Mouse (Mus musculus): ENCODE results near the gene Klrb1a. TPM values are rescaled to one million over a fixed set of nuclear protein-coding genes. Genes with fewer than 3 reads are reported as not detected.
"Not testable (repeated sequence)": the region's sequence is repeated elsewhere in the genome, so short reads cannot be mapped to it uniquely, and the experiment has no call there.

Gene Klrb1a
- not detected in 2 replicates for polyA plus RNA-seq (2012; ENCODE audit: insufficient read depth, insufficient read length, missing spikeins)

- not testable (repeated sequence) for H3K27ac ChIP-seq (replicated peaks; ENCODE audit: low read depth, low read length); H3K4me1 ChIP-seq (ENCODE audit: control insufficient read depth, insufficient read depth, insufficient read length, low read length); H3K4me3 ChIP-seq (ENCODE audit: insufficient read depth, low read depth, low read length)
Observed at GRCm38 (mm10) chr6:128623433-128623832, at the start of gene Klrb1a. Gene Klrb1a, minus strand, starts transcription at chr6:128623533.

GRCm38 (mm10) chr6:128669936-128670335 lies 46.6 kb upstream of the Klrb1a start:
- no peak overlapping the region for H3K4me3 ChIP-seq (ENCODE audit: insufficient read depth, low read depth, low read length)

DNA sequence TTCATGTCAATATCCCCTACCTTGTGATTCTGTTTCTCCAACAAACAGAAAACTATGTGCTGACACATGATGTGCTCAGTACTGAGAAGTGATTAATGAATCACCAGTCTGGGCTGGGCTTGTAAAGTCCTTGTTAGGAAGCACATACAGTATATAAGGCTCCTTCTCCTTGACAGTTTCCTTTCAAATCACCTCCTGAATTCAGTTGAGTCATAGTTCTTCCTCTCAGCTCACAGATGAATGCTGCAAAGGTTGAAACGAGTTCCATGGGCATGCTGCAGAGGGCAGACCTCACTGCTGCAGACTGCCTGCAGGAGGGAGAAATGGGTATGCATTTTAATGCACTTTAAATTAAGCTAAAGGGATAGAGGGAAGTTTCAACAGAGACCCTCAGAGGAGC lies 38.9 kb upstream of the Klrb1a start, which contains the start of gene Clec2h:
Gene Clec2h (plus strand): TSS at position 180 of the 400 bp plus-strand sequence.
- Histone ChIP-seq H3K4me1 (ENCODE audit: control insufficient read depth, insufficient read depth, insufficient read length, low read length) (no peaks in the 10 kb centered on the region), H3K27ac (replicated peaks; ENCODE audit: low read depth, low read length) (no peak within 1 kb of the TSS), H3K4me3 (ENCODE audit: insufficient read depth, low read depth, low read length) (no peak within 1 kb of the TSS)

More at GRCm38 (mm10) chr6:128669936-128670335, 46.6 kb upstream of the Klrb1a start:
- Histone ChIP-seq H3K4me1 (ENCODE audit: control insufficient read depth, insufficient read depth, insufficient read length, low read length) (no peaks in the 10 kb centered on the region), H3K27ac (replicated peaks; ENCODE audit: low read depth, low read length) (no peak overlapping the region)

GRCm38 (mm10) chr6:128661249-128661648 lies 37.9 kb upstream of the Klrb1a start:
- no peak overlapping the region for H3K4me3 ChIP-seq (ENCODE audit: insufficient read depth, low read depth, low read length)
- no peak overlapping the region for H3K27ac ChIP-seq (replicated peaks; ENCODE audit: low read depth, low read length)
- no peaks in the 10 kb centered on the region for H3K4me1 ChIP-seq (ENCODE audit: control insufficient read depth, insufficient read depth, insufficient read length, low read length)

DNA sequence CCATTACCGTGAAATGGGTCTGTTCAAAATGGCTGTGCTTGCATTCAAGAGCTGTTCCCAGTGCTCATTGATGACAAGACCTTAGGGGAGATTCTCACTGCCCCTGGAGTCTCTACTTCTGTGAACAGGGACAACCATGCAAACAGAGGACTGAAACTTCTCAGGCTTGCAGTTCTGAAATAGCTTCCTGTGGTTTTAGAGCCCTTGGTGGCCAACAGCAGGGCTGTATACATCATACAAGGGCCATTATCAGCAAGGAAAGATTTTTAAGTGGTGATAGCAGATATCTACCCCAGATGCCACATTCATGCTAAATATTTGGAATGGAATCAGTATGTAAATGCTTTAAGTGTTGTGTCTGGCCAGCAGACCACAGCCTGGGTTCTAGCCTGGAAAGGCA lies 29.6 kb upstream of the Klrb1a start:
- H3K4me3 ChIP-seq (ENCODE audit: insufficient read depth, low read depth, low read length) = no peak overlapping the region
- H3K27ac ChIP-seq (replicated peaks; ENCODE audit: low read depth, low read length) = no peak overlapping the region

DNA sequence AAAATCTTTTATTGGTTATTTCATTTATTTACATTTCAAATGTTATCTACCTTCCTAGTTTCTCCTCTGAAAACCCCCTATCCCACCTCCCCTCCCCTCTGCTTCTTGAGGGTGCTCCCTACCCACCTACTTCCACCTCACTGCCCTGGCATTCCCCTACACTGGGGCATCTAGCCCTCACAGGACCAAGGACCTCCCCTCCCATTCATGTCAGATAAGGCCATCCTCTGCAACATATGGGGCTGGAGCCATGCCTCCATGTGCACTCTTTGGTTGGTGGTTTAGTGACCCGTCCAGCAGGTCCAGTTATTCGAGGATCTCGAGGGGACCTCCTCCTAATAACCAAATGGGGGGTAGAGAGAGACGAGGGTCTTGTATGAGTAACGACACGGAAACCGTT lies 27.5 kb upstream of the Klrb1a start:
- H3K27ac ChIP-seq (replicated peaks; ENCODE audit: low read depth, low read length); H3K4me1 ChIP-seq (ENCODE audit: control insufficient read depth, insufficient read depth, insufficient read length, low read length); H3K4me3 ChIP-seq (ENCODE audit: insufficient read depth, low read depth, low read length): not testable (repeated sequence)

More for the DNA sequence above, 29.6 kb upstream of the Klrb1a start:
- H3K4me1 ChIP-seq (ENCODE audit: control insufficient read depth, insufficient read depth, insufficient read length, low read length) = no peaks in the 10 kb centered on the region

DNA sequence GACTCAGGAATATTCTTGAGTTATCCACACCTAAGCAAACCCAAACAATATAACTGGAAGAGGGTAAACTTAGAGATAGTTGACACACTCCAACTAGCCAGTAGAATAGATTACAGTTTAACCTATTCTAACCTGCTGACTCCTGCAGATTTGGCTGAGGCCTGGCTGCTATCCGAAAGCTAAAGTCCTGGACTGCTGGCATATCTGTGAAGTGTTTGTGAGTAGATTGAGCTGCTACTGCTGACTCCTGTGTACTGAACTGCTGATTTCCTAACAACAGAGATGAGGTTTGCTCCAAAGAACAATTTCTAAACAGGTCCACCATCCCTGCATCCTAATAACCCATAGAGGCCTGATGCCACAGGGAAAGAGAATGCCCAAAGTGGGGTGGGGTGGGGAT lies 26.9 kb upstream of the Klrb1a start:
- H3K4me1 ChIP-seq (ENCODE audit: control insufficient read depth, insufficient read depth, insufficient read length, low read length) = no peaks in the 10 kb centered on the region
- no peak overlapping the region for H3K27ac ChIP-seq (replicated peaks; ENCODE audit: low read depth, low read length)
- no peak overlapping the region for H3K4me3 ChIP-seq (ENCODE audit: insufficient read depth, low read depth, low read length)

- no peak overlapping the region for H3K27ac ChIP-seq (replicated peaks; ENCODE audit: low read depth, low read length)
- H3K4me3 ChIP-seq (ENCODE audit: insufficient read depth, low read depth, low read length) = no peak overlapping the region
- H3K4me1 ChIP-seq (ENCODE audit: control insufficient read depth, insufficient read depth, insufficient read length, low read length) = no peaks in the 10 kb centered on the region
Observed at GRCm38 (mm10) chr6:128649681-128650080, 26.3 kb upstream of the Klrb1a start.

GRCm38 (mm10) chr6:128645708-128646107 lies 22.4 kb upstream of the Klrb1a start:
- not testable (repeated sequence) for H3K27ac ChIP-seq (replicated peaks; ENCODE audit: low read depth, low read length); H3K4me3 ChIP-seq (ENCODE audit: insufficient read depth, low read depth, low read length); H3K4me1 ChIP-seq (ENCODE audit: control insufficient read depth, insufficient read depth, insufficient read length, low read length)

GRCm38 (mm10) chr6:128644694-128645093 lies 21.4 kb upstream of the Klrb1a start:
- not testable (repeated sequence) for H3K27ac ChIP-seq (replicated peaks; ENCODE audit: low read depth, low read length); H3K4me1 ChIP-seq (ENCODE audit: control insufficient read depth, insufficient read depth, insufficient read length, low read length); H3K4me3 ChIP-seq (ENCODE audit: insufficient read depth, low read depth, low read length)

GRCm38 (mm10) chr6:128643999-128644398 lies 20.7 kb upstream of the Klrb1a start:
- Histone ChIP-seq H3K4me1 (ENCODE audit: control insufficient read depth, insufficient read depth, insufficient read length, low read length) (no peaks in the 10 kb centered on the region), H3K4me3 (ENCODE audit: insufficient read depth, low read depth, low read length) (no peak overlapping the region), H3K27ac (replicated peaks; ENCODE audit: low read depth, low read length) (no peak overlapping the region)

DNA sequence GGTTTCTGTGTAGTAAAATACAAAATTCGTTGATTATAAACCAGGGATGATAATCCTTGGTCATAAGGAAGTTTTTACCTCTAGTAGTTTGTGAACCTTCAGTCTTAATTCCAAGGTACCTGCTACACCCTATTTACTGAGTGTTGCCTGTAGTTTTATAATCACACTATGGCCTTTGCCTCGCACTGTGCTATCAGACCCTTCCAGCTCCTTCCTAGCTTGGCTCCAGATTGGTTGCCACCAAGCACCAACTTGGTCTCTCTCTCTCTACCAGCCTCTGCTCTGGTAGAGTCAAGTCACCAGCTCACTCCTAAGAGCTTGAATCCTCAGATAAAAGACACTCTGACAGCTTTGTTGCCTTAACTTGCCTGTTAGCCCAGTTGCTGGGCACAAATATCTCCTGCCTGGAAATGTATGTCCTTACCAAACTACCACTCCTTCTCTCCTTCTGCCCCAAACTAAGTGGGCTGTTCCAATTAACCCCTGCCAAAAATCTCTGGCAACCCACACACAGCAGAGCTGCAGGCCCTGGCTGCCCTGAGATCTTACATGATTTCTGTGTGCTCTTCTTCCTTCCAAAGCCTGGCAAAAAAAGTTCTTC lies 17.9 kb upstream of the Klrb1a start:
- H3K4me3 ChIP-seq (ENCODE audit: insufficient read depth, low read depth, low read length) = no peak overlapping the region
- no peaks in the 10 kb centered on the region for H3K4me1 ChIP-seq (ENCODE audit: control insufficient read depth, insufficient read depth, insufficient read length, low read length)
- H3K27ac ChIP-seq (replicated peaks; ENCODE audit: low read depth, low read length) = no peak overlapping the region

DNA sequence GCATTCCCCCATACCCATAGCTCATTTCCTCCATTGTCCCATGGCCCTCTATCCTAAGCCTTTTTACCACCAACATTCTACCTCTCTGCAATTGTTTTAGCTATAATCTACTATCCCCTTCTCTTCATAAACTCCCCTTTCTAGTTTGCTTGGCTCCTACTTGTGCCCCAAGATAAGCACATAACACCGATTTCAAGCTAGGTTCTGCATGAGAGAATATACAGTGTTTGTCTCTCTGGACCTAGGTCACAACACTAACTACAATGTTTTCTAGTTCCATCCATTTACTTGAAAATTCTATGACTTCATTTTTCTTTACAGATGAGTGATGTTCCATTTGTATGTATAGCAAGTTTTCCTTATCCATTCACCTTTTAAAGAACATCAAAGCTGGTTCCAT lies 17.3 kb upstream of the Klrb1a start:
- Histone ChIP-seq H3K27ac (replicated peaks; ENCODE audit: low read depth, low read length) (no peak overlapping the region), H3K4me1 (ENCODE audit: control insufficient read depth, insufficient read depth, insufficient read length, low read length) (no peaks in the 10 kb centered on the region), H3K4me3 (ENCODE audit: insufficient read depth, low read depth, low read length) (no peak overlapping the region)

DNA sequence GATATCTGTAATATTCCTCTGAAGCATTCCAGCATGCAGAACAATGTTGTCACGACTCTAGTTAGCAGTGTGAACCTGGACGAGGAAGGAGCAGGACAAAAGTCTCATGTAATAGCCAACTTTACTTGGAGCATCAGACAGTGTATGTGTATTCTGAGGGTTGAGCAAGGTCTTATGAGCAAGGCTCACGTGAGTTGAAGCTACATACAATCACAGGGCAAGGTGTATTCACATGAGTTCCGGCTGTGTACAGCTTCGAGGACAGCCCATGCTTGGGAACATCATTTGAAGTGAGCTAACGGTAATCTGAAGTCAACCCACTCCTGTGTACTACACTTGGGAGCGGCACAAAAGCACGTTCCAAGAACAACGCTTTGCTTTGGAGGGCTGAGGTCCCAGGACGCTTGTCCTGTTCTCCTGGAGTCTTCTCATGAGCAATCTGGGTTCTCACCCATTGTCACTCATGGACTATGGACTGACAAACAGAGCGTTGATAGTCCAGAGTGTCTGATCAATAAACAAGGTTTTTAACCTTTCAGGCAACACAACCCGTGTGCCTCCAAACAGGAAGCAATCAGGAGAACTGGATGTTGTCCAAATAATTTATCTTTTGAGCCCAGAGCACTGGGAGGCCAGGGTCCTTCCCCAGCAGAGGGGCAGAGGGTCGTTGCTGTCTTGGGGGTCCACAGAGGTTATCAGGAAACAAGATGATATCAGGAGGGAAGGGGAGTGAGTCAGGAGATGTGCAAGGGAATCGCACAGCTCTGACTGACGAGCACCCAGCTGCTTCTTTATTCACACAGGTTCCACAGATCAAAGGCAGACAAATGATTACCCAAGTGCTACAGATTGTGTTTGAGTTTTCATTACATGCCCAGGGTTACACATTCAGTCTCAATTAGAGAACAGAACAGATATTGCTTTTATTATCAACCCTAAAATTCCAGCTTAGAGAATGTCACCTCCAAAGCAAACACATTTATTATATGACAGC lies 7.9 kb upstream of the Klrb1a start:
- not testable (repeated sequence) for H3K4me1 ChIP-seq (ENCODE audit: control insufficient read depth, insufficient read depth, insufficient read length, low read length); H3K4me3 ChIP-seq (ENCODE audit: insufficient read depth, low read depth, low read length); H3K27ac ChIP-seq (replicated peaks; ENCODE audit: low read depth, low read length)

- H3K27ac ChIP-seq (replicated peaks; ENCODE audit: low read depth, low read length); H3K4me3 ChIP-seq (ENCODE audit: insufficient read depth, low read depth, low read length); H3K4me1 ChIP-seq (ENCODE audit: control insufficient read depth, insufficient read depth, insufficient read length, low read length): not testable (repeated sequence)
Observed at GRCm38 (mm10) chr6:128629771-128630739, 6.7 kb upstream of the Klrb1a start.
